Mouse (Mus musculus): Measurements from ENCODE around the gene Fads3. TPM values are rescaled to one million over a fixed set of nuclear protein-coding genes. Genes with fewer than 3 reads are reported as not detected.

Gene Fads3
- total and polyA plus RNA-seq, 2 experiments from 2014 or later: 23.3 to 106 TPM

DNA sequence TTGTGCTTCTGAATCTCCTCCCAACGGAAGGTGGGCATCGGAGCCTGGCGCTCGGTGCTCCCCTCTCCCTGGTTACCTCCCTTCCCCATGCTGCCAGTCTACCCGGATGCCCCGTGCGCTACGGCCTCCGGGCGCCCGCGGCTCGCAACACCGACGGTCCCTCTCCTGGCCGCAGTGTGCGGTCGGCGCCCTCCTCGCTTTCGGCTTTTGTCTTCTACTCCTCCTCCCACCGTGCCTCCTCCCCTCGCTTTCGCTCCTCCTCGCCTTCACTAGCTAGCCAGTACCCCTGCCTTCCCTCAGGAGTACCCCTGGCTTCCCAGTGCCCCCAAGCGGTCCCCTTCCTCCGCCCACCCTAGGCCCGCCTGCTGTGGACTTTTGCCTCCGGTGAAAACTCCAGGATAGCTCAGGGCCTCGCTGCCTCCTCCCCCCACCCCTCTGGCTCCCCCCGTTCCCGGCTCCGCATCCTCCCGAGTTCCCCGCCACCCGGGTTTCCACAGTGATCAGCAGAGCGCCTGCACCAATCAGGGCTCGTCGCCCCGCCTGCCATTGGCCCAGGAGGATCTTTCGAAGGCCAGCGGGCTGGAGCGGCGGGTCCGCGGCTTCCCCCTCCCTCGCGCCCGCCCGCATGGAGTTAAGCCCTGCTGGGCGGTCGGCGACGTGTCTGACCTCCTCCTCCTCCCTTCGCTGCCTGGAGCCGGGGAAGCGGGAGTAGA lies 60.1 kb downstream of the Fads3 start, which contains the start of gene Fads2:
Fads2 (minus strand) TSS at position 406 of the 713 bp plus-strand sequence.
- DNase-seq (ENCODE audit: low spot score): peak; percentile 79
- peak; percentile 85 for ATAC-seq (ENCODE audit: insufficient read depth, low read depth)
- no peak for TF ChIP-seq EP300 (IDR thresholded peaks at IDR 0.05; ENCODE audit: low read depth)
- TF ChIP-seq CTCF (IDR thresholded peaks at IDR 0.05; ENCODE audit: low read depth): no peak
- WGBS: under 1% methylated on average over 55 of the region's 57 CpGs
- Histone ChIP-seq H3K9me3 (replicated peaks; ENCODE audit: control insufficient read depth, low read length) (no peaks in the 10 kb centered on the region), H3K4me1 (ENCODE audit: control insufficient read depth, insufficient read depth) (0 out of 2 replicates have a peak, but pooled peaks cover 5% of the 10 kb centered on the region), H3K4me3 (ENCODE audit: low read depth, low read length) (peak within 1 kb of the TSS; percentile 65), H3K4me2 (ENCODE audit: low read depth, low read length) (peak within 1 kb of the TSS; percentile 93), H3K27ac (ENCODE audit: low read depth) (peak within 1 kb of the TSS; percentile 53), H3K36me3 (replicated peaks; ENCODE audit: control insufficient read depth, insufficient read depth, low read length) (no peaks in the 10 kb centered on the region), H3K9ac (replicated peaks; ENCODE audit: low read depth, low read length) (peak within 1 kb of the TSS; percentile 59), H3K27me3 (ENCODE audit: control insufficient read depth, insufficient read depth, low read length) (no peaks in the 10 kb centered on the region)

DNA sequence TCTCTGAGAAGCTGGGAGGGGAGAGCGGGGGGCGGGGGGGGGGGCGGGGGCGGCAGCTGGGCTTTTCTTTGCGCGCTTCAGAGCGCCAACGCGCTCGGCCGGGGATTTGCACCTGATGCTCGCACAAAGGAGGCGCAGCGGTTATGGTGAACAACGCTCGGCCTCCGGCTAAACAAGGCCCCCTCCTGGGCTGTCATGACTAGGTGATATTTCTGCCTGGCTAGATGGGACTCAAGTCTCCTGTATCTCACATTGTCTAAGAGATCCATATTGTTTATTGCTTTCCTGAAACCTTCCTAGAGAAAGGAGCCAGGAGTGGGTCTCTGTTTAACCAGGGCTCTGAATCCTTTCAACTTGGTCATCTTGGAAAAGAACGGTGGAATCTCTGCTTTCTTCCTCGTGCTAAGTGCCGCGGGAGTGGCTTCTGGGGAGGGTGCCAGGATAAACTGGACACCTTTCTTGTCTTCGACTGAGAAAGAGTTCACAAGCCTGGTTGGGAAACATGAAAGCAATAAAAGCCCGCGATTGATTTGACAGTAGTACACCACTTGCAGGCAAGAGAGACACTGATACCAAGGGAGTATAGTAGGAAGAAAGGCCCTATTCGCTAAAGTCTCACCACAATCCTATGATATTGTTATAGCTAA lies 60.8 kb downstream of the Fads3 start:
- Histone ChIP-seq H3K9me3 (replicated peaks; ENCODE audit: control insufficient read depth, low read length) (no peaks in the 10 kb centered on the region), H3K36me3 (replicated peaks; ENCODE audit: control insufficient read depth, insufficient read depth, low read length) (no peaks in the 10 kb centered on the region), H3K27me3 (ENCODE audit: control insufficient read depth, insufficient read depth, low read length) (no peaks in the 10 kb centered on the region), H3K9ac (replicated peaks; ENCODE audit: low read depth, low read length) (peak overlapping the region; percentile 59), H3K4me2 (ENCODE audit: low read depth, low read length) (peak overlapping the region; percentile 93), H3K4me1 (ENCODE audit: control insufficient read depth, insufficient read depth) (0 out of 2 replicates have a peak, but pooled peaks cover 5% of the 10 kb centered on the region), H3K27ac (ENCODE audit: low read depth) (0 out of 2 replicates have a peak overlapping the region, but pooled peaks have one; percentile 9), H3K4me3 (ENCODE audit: low read depth, low read length) (peak overlapping the region; percentile 65)
- no peak for TF ChIP-seq CTCF (IDR thresholded peaks at IDR 0.05; ENCODE audit: low read depth)
- DNase-seq (ENCODE audit: low spot score) (no peak), ATAC-seq (ENCODE audit: insufficient read depth, low read depth) (0 out of 2 replicates have a peak, but pooled peaks have one; percentile 6)
- WGBS: 9% methylated on average over 21 of the region's 25 CpGs

DNA sequence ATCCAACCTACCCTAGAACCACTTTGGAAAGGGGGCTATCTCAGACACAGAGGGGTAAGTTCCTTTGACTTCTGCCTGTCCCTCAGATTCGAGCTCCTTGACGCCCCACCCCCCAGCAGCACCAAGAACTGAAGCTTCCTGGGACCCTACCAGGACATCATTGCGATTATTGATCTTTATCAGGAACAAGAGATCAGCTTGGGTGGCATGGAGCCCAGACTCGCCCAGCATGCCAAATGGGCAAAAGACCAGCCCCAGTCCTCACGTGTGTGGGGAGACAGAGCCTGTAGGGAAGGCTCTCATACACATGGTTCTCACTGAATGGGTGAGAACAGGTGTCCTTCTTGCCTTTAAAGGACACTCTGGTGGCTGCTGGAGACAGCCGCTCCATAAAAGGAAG lies 62.9 kb downstream of the Fads3 start:
- Histone ChIP-seq H3K9ac (replicated peaks; ENCODE audit: low read depth, low read length) (no peak overlapping the region), H3K36me3 (replicated peaks; ENCODE audit: control insufficient read depth, insufficient read depth, low read length) (no peaks in the 10 kb centered on the region), H3K27ac (ENCODE audit: low read depth) (no peak overlapping the region), H3K4me1 (ENCODE audit: control insufficient read depth, insufficient read depth) (0 out of 2 replicates have a peak, but pooled peaks cover 5% of the 10 kb centered on the region), H3K9me3 (replicated peaks; ENCODE audit: control insufficient read depth, low read length) (no peaks in the 10 kb centered on the region), H3K4me3 (ENCODE audit: low read depth, low read length) (no peak overlapping the region), H3K4me2 (ENCODE audit: low read depth, low read length) (no peak overlapping the region), H3K27me3 (ENCODE audit: control insufficient read depth, insufficient read depth, low read length) (no peaks in the 10 kb centered on the region)
- WGBS: 77% methylated on average over 6 of the region's 6 CpGs
- ATAC-seq (ENCODE audit: insufficient read depth, low read depth): no peak
- no peak for DNase-seq (ENCODE audit: low spot score)
- no peak for TF ChIP-seq EP300 (IDR thresholded peaks at IDR 0.05; ENCODE audit: low read depth)
- TF ChIP-seq CTCF (IDR thresholded peaks at IDR 0.05; ENCODE audit: low read depth): no peak

DNA sequence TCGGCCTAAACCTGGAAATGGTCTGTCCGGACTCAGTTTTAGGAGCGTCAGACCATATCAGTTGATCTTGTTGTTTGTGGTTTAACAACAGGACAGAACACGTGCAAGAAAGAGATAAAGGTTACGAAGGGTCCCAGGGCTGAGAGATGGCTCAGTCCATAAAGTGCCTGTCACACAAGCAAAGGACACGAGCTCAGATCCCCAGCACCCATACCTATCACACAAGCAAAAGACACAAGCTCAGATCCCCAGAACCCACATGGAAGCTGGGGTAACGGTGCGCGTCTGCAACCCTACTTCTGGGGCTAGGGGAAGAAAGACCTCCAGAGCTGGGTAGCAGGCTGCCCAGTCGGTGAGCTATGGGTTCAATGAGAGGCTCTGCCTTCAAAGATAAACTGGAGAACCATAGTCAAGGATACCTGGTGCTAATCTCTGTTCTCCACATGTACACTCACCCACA lies 63.7 kb downstream of the Fads3 start:
- DNase-seq (ENCODE audit: low spot score) (no peak), ATAC-seq (ENCODE audit: insufficient read depth, low read depth) (no peak)
- Histone ChIP-seq H3K4me1 (ENCODE audit: control insufficient read depth, insufficient read depth) (0 out of 2 replicates have a peak, but pooled peaks cover 4% of the 10 kb centered on the region), H3K4me2 (ENCODE audit: low read depth, low read length) (no peak overlapping the region), H3K36me3 (replicated peaks; ENCODE audit: control insufficient read depth, insufficient read depth, low read length) (no peaks in the 10 kb centered on the region), H3K9ac (replicated peaks; ENCODE audit: low read depth, low read length) (no peak overlapping the region), H3K4me3 (ENCODE audit: low read depth, low read length) (no peak overlapping the region), H3K27me3 (ENCODE audit: control insufficient read depth, insufficient read depth, low read length) (no peaks in the 10 kb centered on the region), H3K27ac (ENCODE audit: low read depth) (no peak overlapping the region), H3K9me3 (replicated peaks; ENCODE audit: control insufficient read depth, low read length) (no peaks in the 10 kb centered on the region)
- 65% methylated on average over 10 of the region's 10 CpGs for WGBS
- no peak for TF ChIP-seq EP300 (IDR thresholded peaks at IDR 0.05; ENCODE audit: low read depth)
- TF ChIP-seq CTCF (IDR thresholded peaks at IDR 0.05; ENCODE audit: low read depth): no peak

DNA sequence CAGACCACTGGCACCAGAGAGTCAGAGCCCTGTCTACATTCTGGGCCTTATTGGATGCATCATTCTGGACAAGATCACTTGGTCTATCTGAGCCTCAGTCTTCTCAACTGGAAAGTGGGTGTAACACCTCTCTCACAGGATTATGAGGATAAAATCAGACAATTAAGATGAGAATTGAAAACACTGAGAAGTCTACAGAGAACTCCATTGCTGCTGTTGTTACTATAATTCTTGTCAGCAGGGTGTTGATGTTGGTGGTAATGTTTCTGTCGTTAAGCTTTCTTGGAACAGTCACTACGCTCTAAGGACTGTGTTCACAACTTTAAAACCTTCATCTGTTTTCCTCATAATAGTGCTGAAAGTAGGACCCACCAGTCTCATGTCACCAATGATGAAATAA lies 65.3 kb downstream of the Fads3 start:
- ATAC-seq (ENCODE audit: insufficient read depth, low read depth) (no peak), DNase-seq (ENCODE audit: low spot score) (no peak)
- TF ChIP-seq CTCF (IDR thresholded peaks at IDR 0.05; ENCODE audit: low read depth) (no peak), EP300 (IDR thresholded peaks at IDR 0.05; ENCODE audit: low read depth) (no peak)
- no peaks in the 10 kb centered on the region for H3K27me3 ChIP-seq (ENCODE audit: control insufficient read depth, insufficient read depth, low read length)
- H3K9ac ChIP-seq (replicated peaks; ENCODE audit: low read depth, low read length): no peak overlapping the region
- 83% methylated on average over 2 of the region's 2 CpGs for WGBS
- H3K4me1 ChIP-seq (ENCODE audit: control insufficient read depth, insufficient read depth): no peaks in the 10 kb centered on the region
- H3K4me3 ChIP-seq (ENCODE audit: low read depth, low read length): no peak overlapping the region
- H3K9me3 ChIP-seq (replicated peaks; ENCODE audit: control insufficient read depth, low read length): no peaks in the 10 kb centered on the region
- H3K4me2 ChIP-seq (ENCODE audit: low read depth, low read length): no peak overlapping the region
- no peaks in the 10 kb centered on the region for H3K36me3 ChIP-seq (replicated peaks; ENCODE audit: control insufficient read depth, insufficient read depth, low read length)
- no peak overlapping the region for H3K27ac ChIP-seq (ENCODE audit: low read depth)

Measured in heart, postnatal 0 days (tissue).